Mouse (Mus musculus) liver, postnatal 0 days (tissue): ENCODE data around the gene Ints1. TPM values are rescaled to one million over a fixed set of nuclear protein-coding genes. Genes with fewer than 3 reads are reported as not detected.

Experiments
- ATAC-seq: fragments of 200-750 bp; cut with Nextera tagmentation; 2 replicates; pipeline ENCODE4 v1.8.0; 2017; ENCODE audit warnings: mild to moderate bottlenecking, moderate library complexity
- DNase-seq: peaks from one replicate; pipeline ENCODE4 v3.0.0-alpha.2; 2016
- H3K27ac ChIP-seq: fragments of 300-500 bp; sonication (generic); 2 replicates; pipeline ENCODE4 v1.5.1; 2014; ENCODE audit warnings: antibody characterized with exemption, moderate library complexity, mild to moderate bottlenecking, low read depth
- H3K27me3 ChIP-seq: fragments of 300-500 bp; sonication (generic); 2 replicates; pipeline ENCODE4 v1.6.1; 2014; ENCODE audit warnings: low read length, control low read depth, mixed read lengths; ENCODE audit not compliant: insufficient read depth
- H3K36me3 ChIP-seq: fragments of 300-500 bp; sonication (generic); replicated peaks from 2 replicates; pipeline ENCODE4 v1.6.1; 2014; ENCODE audit warnings: mild to moderate bottlenecking, control low read depth, low read length, moderate library complexity, mixed read lengths; ENCODE audit not compliant: insufficient read depth
- H3K4me1 ChIP-seq: fragments of 300-500 bp; sonication (generic); 2 replicates; pipeline ENCODE4 v1.6.1; 2014; ENCODE audit warnings: antibody characterized with exemption, mild to moderate bottlenecking, control low read depth; ENCODE audit not compliant: insufficient read depth
- H3K4me2 ChIP-seq: fragments of 300-500 bp; sonication (generic); 2 replicates; pipeline ENCODE4 v1.6.1; 2014; ENCODE audit warnings: low read depth, mild to moderate bottlenecking, low read length, moderate library complexity, mixed read lengths
- H3K4me3 ChIP-seq: fragments of 300-500 bp; sonication (generic); 2 replicates; pipeline ENCODE4 v1.5.1; 2014; ENCODE audit warnings: low read depth, low read length
- H3K9ac ChIP-seq: fragments of 300-500 bp; sonication (generic); replicated peaks from 2 replicates; pipeline ENCODE4 v1.6.1; 2014; ENCODE audit warnings: mild to moderate bottlenecking, moderate library complexity
- H3K9me3 ChIP-seq: fragments of 300-500 bp; sonication (generic); 2 replicates; pipeline ENCODE4 v1.6.1; 2016; ENCODE audit warnings: mild to moderate bottlenecking, control low read depth, low read length, mixed read lengths
- CTCF ChIP-seq: sonication (generic); IDR thresholded peaks from 2 replicates; pipeline ENCODE4 v1.5.1; 2016; ENCODE audit warnings: antibody characterized with exemption, low read depth
- EP300 ChIP-seq: IDR thresholded peaks from 2 replicates; pipeline ENCODE4 v1.6.1; 2016; ENCODE audit warnings: antibody characterized with exemption, low read depth, mild to moderate bottlenecking
- WGBS: fragments of 180-500 bp; shearing (Covaris S2); extraction: QIAGEN DNeasy Blood & Tissue Kit; methylation state at CpG from one replicate; pipeline ENCODE4 v1.1.7; 2014; ENCODE audit not compliant: insufficient replicate concordance; 5-methylcytosine and 5-hydroxymethylcytosine counted together
- polyA plus RNA-seq: library from polyadenylated mRNA; unstranded; fragments of >200 nt; fragmentation: Nextera tagmentation; extraction: Ambion mirVana; gene quantifications from 2 replicates; pipeline ENCODE4 v1.2.1, GENCODE M21; 2015

Ints1 gene
- polyA plus RNA-seq, 1 experiment from 2014 or later, result 6.4 TPM

DNA sequence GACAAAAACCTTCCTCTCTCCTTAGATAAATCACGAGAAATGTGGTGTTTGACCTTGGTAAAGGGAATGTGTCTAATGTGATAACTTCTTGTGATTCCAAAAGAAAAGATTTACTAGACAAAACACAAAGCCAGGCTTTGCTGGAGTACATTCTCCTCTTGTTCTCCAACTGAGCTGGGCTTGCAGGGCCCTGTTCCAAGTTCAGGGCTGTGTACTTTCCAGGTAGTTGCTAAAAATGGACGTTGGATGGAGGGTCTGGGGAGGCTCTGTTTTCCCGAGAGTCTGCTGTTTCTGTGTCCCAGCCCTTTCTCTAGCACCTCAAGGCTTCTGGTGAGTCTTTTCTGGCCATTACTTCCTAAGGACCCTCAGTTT lies 17.5 kb upstream of the Ints1 start:
- peaks cover 17% of the 10 kb centered on the region; the same call in 1 of the 2 replicates for H3K36me3 ChIP-seq
- no peaks in the 10 kb centered on the region for H3K9me3 ChIP-seq
- H3K27me3 ChIP-seq, result no peaks in the 10 kb centered on the region
- 6% methylated on average over 3 of the region's 3 CpGs for WGBS
- H3K4me3 ChIP-seq, result peak overlapping the region; percentile 100
- H3K4me1 ChIP-seq, result peaks cover 68% of the 10 kb centered on the region
- H3K4me2 ChIP-seq, result peak overlapping the region; percentile 94
- H3K27ac ChIP-seq, result peak overlapping the region; percentile 99
- no peak for DNase-seq
- TF ChIP-seq CTCF, result no peak
- no peak for TF ChIP-seq EP300
- H3K9ac ChIP-seq, result peak overlapping the region; percentile 100
- ATAC-seq, result no peak

DNA sequence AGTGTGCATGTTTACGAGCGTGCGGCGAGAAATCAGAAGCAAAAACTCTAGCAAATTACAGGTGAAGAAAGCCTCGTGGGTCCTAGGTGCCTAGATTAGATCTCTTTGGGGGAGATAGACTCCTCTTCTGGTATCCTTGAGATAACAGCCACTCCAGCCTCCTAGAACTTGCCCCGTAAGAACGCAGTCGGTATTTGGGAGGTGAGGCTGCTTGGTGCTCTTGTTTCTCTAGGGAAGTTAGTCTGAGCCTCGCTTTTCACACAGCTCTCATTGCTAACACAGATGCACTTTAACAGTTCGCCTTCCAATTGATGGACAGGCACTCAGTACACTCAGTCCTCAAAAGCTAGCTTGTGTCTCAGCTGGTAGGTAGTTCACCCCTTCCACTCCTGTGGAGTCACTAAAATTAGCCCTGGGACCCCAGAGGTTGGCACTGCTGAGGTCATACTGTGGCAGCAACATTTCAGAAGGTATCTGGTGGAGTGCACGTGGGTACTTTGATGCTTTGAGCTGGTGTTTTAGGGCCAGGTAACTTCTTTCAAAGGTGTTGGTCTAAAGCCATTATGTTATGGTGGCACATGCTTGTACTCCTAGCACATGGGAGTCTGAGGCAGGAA lies 16.8 kb upstream of the Ints1 start:
- peak overlapping the region; percentile 100 for H3K4me3 ChIP-seq
- peak overlapping the region; percentile 100 for H3K9ac ChIP-seq
- no peak for TF ChIP-seq EP300
- no peak for TF ChIP-seq CTCF
- 4% methylated on average over 11 of the region's 11 CpGs for WGBS
- H3K27me3 ChIP-seq, result no peaks in the 10 kb centered on the region
- H3K27ac ChIP-seq, result peak overlapping the region; percentile 99
- peaks cover 61% of the 10 kb centered on the region for H3K4me1 ChIP-seq
- no peak for DNase-seq
- peaks cover 15% of the 10 kb centered on the region; the same call in 1 of the 2 replicates for H3K36me3 ChIP-seq
- no peaks in the 10 kb centered on the region for H3K9me3 ChIP-seq
- H3K4me2 ChIP-seq, result peak overlapping the region; percentile 94
- no peak for ATAC-seq

DNA sequence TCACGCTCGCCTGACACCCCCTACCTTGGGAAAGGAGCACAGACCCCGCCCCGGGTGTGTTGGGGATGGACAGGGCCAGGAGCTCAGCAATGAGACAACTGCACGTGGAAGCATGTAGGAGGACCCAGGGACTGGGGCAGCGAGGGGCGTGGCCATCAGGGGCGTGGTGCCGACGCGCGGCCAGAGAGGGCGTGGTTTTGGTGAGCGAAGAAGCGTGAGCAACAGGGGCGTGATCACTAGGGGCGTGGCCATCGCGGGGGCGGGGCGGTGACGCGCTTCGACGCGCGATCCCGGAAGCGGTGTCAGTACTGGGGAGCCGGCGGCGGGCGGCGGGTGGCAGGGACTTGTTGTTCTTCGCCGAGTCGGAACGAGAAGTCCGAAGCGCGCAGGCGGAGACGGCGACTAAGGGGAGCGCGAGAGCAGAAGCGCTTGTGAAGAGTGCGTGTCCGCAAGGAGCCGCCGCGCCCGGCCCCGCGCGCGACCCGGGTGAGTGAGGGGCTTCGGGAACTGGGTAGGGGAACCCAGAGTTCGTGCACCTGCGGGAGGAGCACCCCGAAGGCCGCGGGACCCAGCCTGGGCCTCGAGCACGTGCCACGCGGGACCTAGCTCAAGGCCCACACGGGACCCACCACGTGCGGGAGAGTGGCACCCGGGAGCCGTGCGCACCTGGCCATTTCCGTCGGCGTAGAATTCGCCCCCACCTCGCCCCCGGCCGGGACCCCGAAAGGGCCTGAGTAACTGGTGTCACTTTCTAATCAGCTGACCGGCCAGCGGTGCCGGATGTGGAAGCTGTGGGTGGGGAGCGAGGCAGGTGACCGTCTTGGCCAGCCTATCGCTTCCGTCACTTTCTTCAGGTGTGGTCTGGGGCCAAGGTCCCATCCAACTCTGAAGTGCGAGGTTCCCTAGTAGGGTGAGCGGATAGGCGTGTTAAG lies 16.0 kb upstream of the Ints1 start, which contains the start of gene Mafk:
Gene Mafk, plus strand, starts transcription at position 287 of the 932 bp plus-strand sequence.
- WGBS, result 4% methylated on average over 91 of the region's 92 CpGs
- H3K4me2 ChIP-seq, result peak within 1 kb of the TSS; percentile 94
- no peaks in the 10 kb centered on the region for H3K9me3 ChIP-seq
- peaks cover 8% of the 10 kb centered on the region; the same call in 1 of the 2 replicates for H3K36me3 ChIP-seq
- no peaks in the 10 kb centered on the region for H3K27me3 ChIP-seq
- DNase-seq (peak; percentile 100), ATAC-seq (peak; percentile 89)
- H3K27ac ChIP-seq, result peak within 1 kb of the TSS; percentile 99
- TF ChIP-seq EP300 (no peak; the same call in 1 of the 2 replicates), CTCF (peak; percentile 42)
- peaks cover 54% of the 10 kb centered on the region for H3K4me1 ChIP-seq
- H3K9ac ChIP-seq, result peak within 1 kb of the TSS; percentile 100
- H3K4me3 ChIP-seq, result peak within 1 kb of the TSS; percentile 100

DNA sequence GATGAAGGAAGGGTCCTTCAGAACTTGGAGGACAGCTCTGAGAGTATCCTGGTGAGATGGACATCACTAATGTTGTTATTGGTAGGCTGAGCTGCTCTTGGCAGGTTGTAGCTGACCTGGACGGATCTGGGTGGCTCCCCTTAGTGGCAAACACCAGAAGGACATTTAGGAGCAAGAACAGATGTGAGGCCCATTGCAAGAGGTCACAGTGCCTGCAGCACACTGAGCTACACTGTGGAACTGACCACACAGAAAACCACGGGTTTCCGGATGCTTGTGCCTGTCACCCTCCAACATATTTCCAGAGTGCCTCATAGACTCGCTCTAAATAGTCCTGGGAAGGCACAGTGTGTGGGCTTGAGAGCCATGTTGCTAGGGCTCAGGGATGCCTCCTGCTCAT lies 14.0 kb upstream of the Ints1 start:
- Histone ChIP-seq H3K9me3 (no peaks in the 10 kb centered on the region), H3K4me3 (no peak overlapping the region), H3K27ac (no peak overlapping the region), H3K9ac (no peak overlapping the region), H3K4me1 (peaks cover 34% of the 10 kb centered on the region), H3K36me3 (no peaks in the 10 kb centered on the region), H3K27me3 (no peaks in the 10 kb centered on the region), H3K4me2 (no peak overlapping the region)
- no peak for TF ChIP-seq EP300
- TF ChIP-seq CTCF, result peak; percentile 51
- 36% methylated on average over 4 of the region's 4 CpGs for WGBS
- DNase-seq (no peak), ATAC-seq (no peak)

DNA sequence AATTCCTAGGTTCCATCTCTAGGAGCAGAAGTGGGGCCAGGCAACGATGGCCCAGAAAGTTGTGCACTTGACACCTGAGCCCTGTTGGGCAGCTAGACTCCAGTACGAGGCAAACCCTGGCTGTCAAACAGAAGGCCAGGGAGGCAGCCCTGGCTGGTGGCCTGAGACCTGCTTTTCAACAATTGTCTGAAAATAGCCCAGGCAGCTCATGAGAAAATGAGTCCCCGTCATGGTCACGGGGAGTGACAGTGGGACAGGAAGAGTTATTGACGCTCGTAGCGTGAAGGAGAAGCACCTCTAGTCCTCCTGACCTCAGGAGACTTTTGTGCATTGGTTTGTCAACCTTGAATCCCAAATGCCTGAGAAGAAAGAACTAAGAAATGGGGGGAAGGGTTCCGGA lies 5.9 kb upstream of the Ints1 start:
- H3K9ac ChIP-seq, result no peak overlapping the region

DNA sequence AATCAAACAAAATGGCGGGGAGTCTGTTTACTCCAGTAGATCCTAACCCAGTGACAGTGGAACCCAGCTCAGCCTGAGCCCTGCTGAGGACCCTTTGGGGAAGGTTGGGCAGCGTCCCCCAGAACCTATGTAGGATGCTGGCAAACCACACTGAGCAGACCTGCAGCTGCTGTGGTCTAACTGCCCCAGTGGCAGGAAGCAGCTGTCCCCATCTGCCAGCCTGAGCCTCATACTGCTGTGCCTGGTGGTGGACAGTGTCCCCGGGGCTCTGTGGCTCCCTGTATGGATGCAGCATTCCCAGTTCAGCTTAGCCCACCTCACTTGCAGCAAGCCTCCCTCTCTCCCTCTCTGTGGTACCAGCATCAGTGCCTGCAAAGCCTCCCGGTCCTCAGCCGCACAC lies 1.5 kb upstream of the Ints1 start:
- no peak overlapping the region for H3K9ac ChIP-seq
- no peak overlapping the region for H3K4me2 ChIP-seq
- ATAC-seq, result peak; percentile 47
- 0 out of 2 replicates have a peak, but pooled peaks have one; percentile 15 for TF ChIP-seq EP300
- TF ChIP-seq CTCF, result no peak
- no peaks in the 10 kb centered on the region for H3K9me3 ChIP-seq
- peaks cover 7% of the 10 kb centered on the region for H3K36me3 ChIP-seq
- peaks cover 12% of the 10 kb centered on the region for H3K4me1 ChIP-seq
- H3K4me3 ChIP-seq, result no peak overlapping the region
- WGBS, result 40% methylated on average over 5 of the region's 5 CpGs
- no peaks in the 10 kb centered on the region for H3K27me3 ChIP-seq
- peak overlapping the region; percentile 70 for H3K27ac ChIP-seq
- DNase-seq, result peak; percentile 51

More for the DNA sequence above, 5.9 kb upstream of the Ints1 start:
- H3K9me3 ChIP-seq, result no peaks in the 10 kb centered on the region
- DNase-seq (no peak), ATAC-seq (no peak)
- no peaks in the 10 kb centered on the region for H3K36me3 ChIP-seq
- 77% methylated on average over 8 of the region's 8 CpGs for WGBS
- TF ChIP-seq EP300 (no peak), CTCF (no peak)
- H3K4me3 ChIP-seq, result no peak overlapping the region
- no peak overlapping the region for H3K4me2 ChIP-seq
- H3K27ac ChIP-seq, result no peak overlapping the region
- H3K27me3 ChIP-seq, result no peaks in the 10 kb centered on the region
- H3K4me1 ChIP-seq, result no peaks in the 10 kb centered on the region; the same call in 1 of the 2 replicates
